Mouse (Mus musculus) CH12.LX (cell line): Measurements from ENCODE around the gene Olfr987.

Source experiments
- CHD2 ChIP-seq: IDR thresholded peaks from 2 replicates; pipeline ENCODE4 v1.6.1; 2011; ENCODE audit warnings: low read length, improper control_type of control experiment
- EP300 ChIP-seq: IDR thresholded peaks from 2 replicates; pipeline ENCODE4 v1.6.1; 2011; ENCODE audit warnings: low read length, improper control_type of control experiment
- USF1 ChIP-seq: IDR thresholded peaks from 2 replicates; pipeline ENCODE4 v1.6.1; 2014; ENCODE audit warnings: low read depth, mild to moderate bottlenecking, inconsistent platforms, low read length, improper control_type of control experiment

- TF ChIP-seq EP300 (no peak), CHD2 (no peak), USF1 (no peak)
Observed at GRCm38 (mm10) chr2:85283631-85284466, 55.3 kb downstream of the Olfr987 start.
